Mouse (Mus musculus): ENCODE results near the gene Rnf123. TPM values are rescaled to one million over a fixed set of nuclear protein-coding genes. Genes with fewer than 3 reads are reported as not detected.

The Rnf123 gene
- total and polyA plus RNA-seq, 2 experiments from 2014 or later = 41.8 to 60.4 TPM

- H3K27me3 ChIP-seq (ENCODE audit: insufficient read depth, low read length) = no peaks in the 10 kb centered on the region
- H3K36me3 ChIP-seq (ENCODE audit: insufficient read depth, low read length) = peaks cover 48% of the 10 kb centered on the region
- no peak overlapping the region for H3K9ac ChIP-seq (replicated peaks; ENCODE audit: low read length)
- H3K27ac ChIP-seq = no peak overlapping the region
- 79% methylated on average over 28 of the region's 28 CpGs for WGBS
- no peak overlapping the region for H3K4me2 ChIP-seq (ENCODE audit: low read depth, low read length)
- H3K9me3 ChIP-seq (ENCODE audit: low read length) = no peaks in the 10 kb centered on the region
- H3K4me3 ChIP-seq (ENCODE audit: low read length) = no peak overlapping the region
- ATAC-seq (no peak), DNase-seq (ENCODE audit: low spot score) (no peak)
- H3K4me1 ChIP-seq (ENCODE audit: insufficient read depth, low read length) = no peaks in the 10 kb centered on the region
- TF ChIP-seq CTCF (IDR thresholded peaks at IDR 0.05; ENCODE audit: low read depth) = no peak
Measured at GRCm38 (mm10) chr9:108056361-108057261, 26.5 kb downstream of the Rnf123 start.

GRCm38 (mm10) chr9:108055661-108056237 lies 27.4 kb downstream of the Rnf123 start:
- H3K27me3 ChIP-seq (ENCODE audit: insufficient read depth, low read length) = no peaks in the 10 kb centered on the region
- no peak for TF ChIP-seq CTCF (IDR thresholded peaks at IDR 0.05; ENCODE audit: low read depth)
- no peak overlapping the region for H3K27ac ChIP-seq
- H3K36me3 ChIP-seq (ENCODE audit: insufficient read depth, low read length) = peaks cover 48% of the 10 kb centered on the region
- ATAC-seq (no peak), DNase-seq (ENCODE audit: low spot score) (no peak)
- 87% methylated on average over 6 of the region's 6 CpGs for WGBS
- no peak overlapping the region for H3K4me2 ChIP-seq (ENCODE audit: low read depth, low read length)
- H3K4me1 ChIP-seq (ENCODE audit: insufficient read depth, low read length) = no peaks in the 10 kb centered on the region
- H3K9me3 ChIP-seq (ENCODE audit: low read length) = no peaks in the 10 kb centered on the region
- H3K9ac ChIP-seq (replicated peaks; ENCODE audit: low read length) = no peak overlapping the region
- no peak overlapping the region for H3K4me3 ChIP-seq (ENCODE audit: low read length)

- ATAC-seq (no peak), DNase-seq (ENCODE audit: low spot score) (no peak)
- H3K4me3 ChIP-seq (ENCODE audit: low read length) = no peak overlapping the region
- no peak for TF ChIP-seq CTCF (IDR thresholded peaks at IDR 0.05; ENCODE audit: low read depth)
- no peaks in the 10 kb centered on the region for H3K27me3 ChIP-seq (ENCODE audit: insufficient read depth, low read length)
- no peak overlapping the region for H3K27ac ChIP-seq
- 0 out of 2 replicates have a peak, but pooled peaks cover 2% of the 10 kb centered on the region for H3K4me1 ChIP-seq (ENCODE audit: insufficient read depth, low read length)
- H3K4me2 ChIP-seq (ENCODE audit: low read depth, low read length) = no peak overlapping the region
- no peak overlapping the region for H3K9ac ChIP-seq (replicated peaks; ENCODE audit: low read length)
- no peaks in the 10 kb centered on the region for H3K9me3 ChIP-seq (ENCODE audit: low read length)
- WGBS = 95% methylated on average over 1 of the region's 1 CpGs
- peaks cover 48% of the 10 kb centered on the region for H3K36me3 ChIP-seq (ENCODE audit: insufficient read depth, low read length)
Measured at GRCm38 (mm10) chr9:108055061-108055460, 28.1 kb downstream of the Rnf123 start.

GRCm38 (mm10) chr9:108054331-108055040 lies 28.7 kb downstream of the Rnf123 start:
- DNase-seq (ENCODE audit: low spot score) (no peak), ATAC-seq (no peak)
- no peak overlapping the region for H3K27ac ChIP-seq
- H3K4me1 ChIP-seq (ENCODE audit: insufficient read depth, low read length) = peaks cover 7% of the 10 kb centered on the region; the same call in 1 of the 2 replicates
- H3K4me3 ChIP-seq (ENCODE audit: low read length) = no peak overlapping the region
- peaks cover 48% of the 10 kb centered on the region for H3K36me3 ChIP-seq (ENCODE audit: insufficient read depth, low read length)
- WGBS = 88% methylated on average over 22 of the region's 22 CpGs
- no peak for TF ChIP-seq CTCF (IDR thresholded peaks at IDR 0.05; ENCODE audit: low read depth)
- no peaks in the 10 kb centered on the region for H3K27me3 ChIP-seq (ENCODE audit: insufficient read depth, low read length)
- no peak overlapping the region for H3K4me2 ChIP-seq (ENCODE audit: low read depth, low read length)
- H3K9me3 ChIP-seq (ENCODE audit: low read length) = no peaks in the 10 kb centered on the region
- H3K9ac ChIP-seq (replicated peaks; ENCODE audit: low read length) = no peak overlapping the region

- ATAC-seq = no peak
- Histone ChIP-seq H3K27me3 (ENCODE audit: insufficient read depth, low read length) (no peaks in the 10 kb centered on the region), H3K4me2 (ENCODE audit: low read depth, low read length) (no peak overlapping the region), H3K9ac (replicated peaks; ENCODE audit: low read length) (no peak overlapping the region), H3K27ac (no peak overlapping the region), H3K36me3 (ENCODE audit: insufficient read depth, low read length) (peaks cover 42% of the 10 kb centered on the region), H3K4me1 (ENCODE audit: insufficient read depth, low read length) (peaks cover 8% of the 10 kb centered on the region; the same call in 1 of the 2 replicates), H3K9me3 (ENCODE audit: low read length) (no peaks in the 10 kb centered on the region), H3K4me3 (ENCODE audit: low read length) (no peak overlapping the region)
- no peak for TF ChIP-seq CTCF (IDR thresholded peaks at IDR 0.05; ENCODE audit: low read depth)
- WGBS = 92% methylated on average over 15 of the region's 15 CpGs
- no peak for DNase-seq (ENCODE audit: low spot score)
Measured at GRCm38 (mm10) chr9:108053665-108054225, 29.4 kb downstream of the Rnf123 start.

GRCm38 (mm10) chr9:108052885-108053664 lies 30.1 kb downstream of the Rnf123 start, which contains the start of gene Amigo3:
Amigo3 (plus strand) TSS chr9:108053159.
- H3K27ac ChIP-seq = peak within 1 kb of the TSS; percentile 20; the same call in 1 of the 2 replicates
- peaks cover 8% of the 10 kb centered on the region; the same call in 1 of the 2 replicates for H3K4me1 ChIP-seq (ENCODE audit: insufficient read depth, low read length)
- H3K27me3 ChIP-seq (ENCODE audit: insufficient read depth, low read length) = no peaks in the 10 kb centered on the region
- no peaks in the 10 kb centered on the region for H3K9me3 ChIP-seq (ENCODE audit: low read length)
- no peak within 1 kb of the TSS for H3K9ac ChIP-seq (replicated peaks; ENCODE audit: low read length)
- DNase-seq (ENCODE audit: low spot score) = peak; percentile 98
- peak within 1 kb of the TSS; percentile 34; the same call in 1 of the 2 replicates for H3K4me2 ChIP-seq (ENCODE audit: low read depth, low read length)
- 60% methylated on average over 20 of the region's 20 CpGs for WGBS
- no peak within 1 kb of the TSS for H3K4me3 ChIP-seq (ENCODE audit: low read length)
- TF ChIP-seq CTCF (IDR thresholded peaks at IDR 0.05; ENCODE audit: low read depth) = peak; percentile 91
- peaks cover 36% of the 10 kb centered on the region for H3K36me3 ChIP-seq (ENCODE audit: insufficient read depth, low read length)
- peak; percentile 53 for ATAC-seq

All from hindbrain, postnatal 0 days (tissue).